Mouse (Mus musculus) retina, embryonic 14.5 days (tissue): ENCODE measurements around the gene Pole.

ENCODE experiments used
- DNase-seq: peaks from one replicate; pipeline ENCODE4 v3.0.0-alpha.2; 2015; ENCODE audit warnings: low spot score

The Pole gene

GRCm38 (mm10) chr5:110344524-110344923 lies 58.4 kb downstream of the Pole start, which contains the start of gene Lrcol1:
Gene Lrcol1, plus strand, starts transcription at chr5:110344730.
- no peak for DNase-seq

GRCm38 (mm10) chr5:110345553-110345952 lies 59.4 kb downstream of the Pole start:
- DNase-seq, result no peak

GRCm38 (mm10) chr5:110347006-110347405 lies 60.9 kb downstream of the Pole start:
- no peak for DNase-seq

- peak; percentile 81 for DNase-seq
Observed at GRCm38 (mm10) chr5:110354716-110355115, 68.6 kb downstream of the Pole start.

- peak; percentile 96 for DNase-seq
Observed at GRCm38 (mm10) chr5:110357531-110358179, 71.5 kb downstream of the Pole start.

GRCm38 (mm10) chr5:110361465-110361864 lies 75.4 kb downstream of the Pole start:
- DNase-seq, result no peak

GRCm38 (mm10) chr5:110362813-110363178 lies 76.7 kb downstream of the Pole start:
- no peak for DNase-seq

GRCm38 (mm10) chr5:110363179-110363821 lies 77.2 kb downstream of the Pole start:
- peak; percentile 83 for DNase-seq

GRCm38 (mm10) chr5:110363822-110364545 lies 77.9 kb downstream of the Pole start:
- DNase-seq, result no peak

GRCm38 (mm10) chr5:110376802-110377433 lies 90.8 kb downstream of the Pole start:
- peak; percentile 90 for DNase-seq

GRCm38 (mm10) chr5:110378181-110378583 lies 92.1 kb downstream of the Pole start:
- no peak for DNase-seq

- no peak for DNase-seq
Observed at GRCm38 (mm10) chr5:110379086-110379485, 93.0 kb downstream of the Pole start.

GRCm38 (mm10) chr5:110379823-110380222 lies 93.7 kb downstream of the Pole start:
- no peak for DNase-seq

- DNase-seq, result no peak
Observed at GRCm38 (mm10) chr5:110384491-110384890, 98.4 kb downstream of the Pole start.

- DNase-seq, result no peak
Observed at GRCm38 (mm10) chr5:110385263-110385662, 99.2 kb downstream of the Pole start.

GRCm38 (mm10) chr5:110386371-110387330 lies 100.5 kb downstream of the Pole start:
- peak; percentile 84 for DNase-seq
